Mouse (Mus musculus): Measurements from ENCODE around the gene Olfr935. TPM values are rescaled to one million over a fixed set of nuclear protein-coding genes. Genes with fewer than 3 reads are reported as not detected.

The Olfr935 gene
- polyA plus RNA-seq (2015; fragmentation: Nextera tagmentation; extraction: Ambion mirVana) = not detected in 2 replicates

GRCm38 (mm10) chr9:38999583-38999982, at the start of gene Olfr935:
Gene Olfr935, minus strand, starts transcription at chr9:38999683.
- Histone ChIP-seq H3K4me3 (no peak within 1 kb of the TSS), H3K9me3 (replicated peaks) (no peaks in the 10 kb centered on the region), H3K27ac (no peak within 1 kb of the TSS), H3K27me3 (no peaks in the 10 kb centered on the region), H3K4me1 (no peaks in the 10 kb centered on the region), H3K4me2 (no peak within 1 kb of the TSS), H3K9ac (no peak within 1 kb of the TSS), H3K36me3 (ENCODE audit: poor library complexity, severe bottlenecking) (no peaks in the 10 kb centered on the region)
- 84% methylated on average over 2 of the region's 2 CpGs for WGBS
- ATAC-seq = no peak

GRCm38 (mm10) chr9:39023277-39023676, 23.8 kb upstream of the Olfr935 start, which contains the start of gene Olfr146:
Gene Olfr146, minus strand, starts transcription at chr9:39023377.
- no peaks in the 10 kb centered on the region for H3K9me3 ChIP-seq (replicated peaks)
- H3K9ac ChIP-seq = no peak within 1 kb of the TSS
- H3K27me3 ChIP-seq = no peaks in the 10 kb centered on the region
- no peak within 1 kb of the TSS for H3K4me2 ChIP-seq
- WGBS = 88% methylated on average over 1 of the region's 1 CpGs
- no peak within 1 kb of the TSS for H3K27ac ChIP-seq
- ATAC-seq = no peak
- H3K36me3 ChIP-seq (ENCODE audit: poor library complexity, severe bottlenecking) = no peaks in the 10 kb centered on the region
- no peaks in the 10 kb centered on the region for H3K4me1 ChIP-seq
- no peak within 1 kb of the TSS for H3K4me3 ChIP-seq

DNA sequence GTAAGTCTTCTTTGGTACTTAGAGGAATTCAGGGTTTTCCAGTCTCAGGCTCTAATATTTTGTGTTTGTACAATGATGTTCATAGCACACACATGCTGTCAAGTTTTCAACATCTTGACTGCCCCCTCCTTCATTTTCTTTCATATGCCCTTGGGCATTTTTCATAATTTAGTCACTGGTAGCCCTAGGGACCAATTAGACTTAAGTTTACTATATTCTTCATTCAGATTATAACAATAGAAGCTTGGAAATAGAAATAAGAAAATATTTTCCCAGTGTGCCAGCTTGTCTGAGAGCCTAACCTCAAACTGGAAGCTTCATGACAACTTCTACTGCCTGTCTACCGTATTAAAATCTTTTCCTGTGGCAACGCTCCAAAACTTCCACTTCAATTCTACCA, 11.3 kb downstream of the Olfr935 start, which contains the start of gene Olfr934:
Gene Olfr934 (minus strand): TSS at position 101 of the 400 bp plus-strand sequence.
- H3K9ac ChIP-seq = no peak within 1 kb of the TSS
- no peaks in the 10 kb centered on the region for H3K4me1 ChIP-seq
- H3K9me3 ChIP-seq (replicated peaks) = no peaks in the 10 kb centered on the region
- H3K36me3 ChIP-seq (ENCODE audit: poor library complexity, severe bottlenecking) = no peaks in the 10 kb centered on the region
- H3K4me3 ChIP-seq = no peak within 1 kb of the TSS
- H3K27me3 ChIP-seq = no peaks in the 10 kb centered on the region
- no peak within 1 kb of the TSS for H3K4me2 ChIP-seq
- no peak for ATAC-seq
- 90% methylated on average over 2 of the region's 2 CpGs for WGBS
- no peak within 1 kb of the TSS for H3K27ac ChIP-seq

GRCm38 (mm10) chr9:38972013-38972412, 27.5 kb downstream of the Olfr935 start, which contains the start of gene Olfr933:
Gene Olfr933, plus strand, starts transcription at chr9:38972313.
- ATAC-seq = no peak
- no peaks in the 10 kb centered on the region for H3K36me3 ChIP-seq (ENCODE audit: poor library complexity, severe bottlenecking)
- H3K27ac ChIP-seq = no peak within 1 kb of the TSS
- no peak within 1 kb of the TSS for H3K9ac ChIP-seq
- H3K4me1 ChIP-seq = no peaks in the 10 kb centered on the region
- no peaks in the 10 kb centered on the region for H3K27me3 ChIP-seq
- no peak within 1 kb of the TSS for H3K4me2 ChIP-seq
- no peak within 1 kb of the TSS for H3K4me3 ChIP-seq
- 84% methylated on average over 4 of the region's 4 CpGs for WGBS
- no peaks in the 10 kb centered on the region for H3K9me3 ChIP-seq (replicated peaks)

DNA sequence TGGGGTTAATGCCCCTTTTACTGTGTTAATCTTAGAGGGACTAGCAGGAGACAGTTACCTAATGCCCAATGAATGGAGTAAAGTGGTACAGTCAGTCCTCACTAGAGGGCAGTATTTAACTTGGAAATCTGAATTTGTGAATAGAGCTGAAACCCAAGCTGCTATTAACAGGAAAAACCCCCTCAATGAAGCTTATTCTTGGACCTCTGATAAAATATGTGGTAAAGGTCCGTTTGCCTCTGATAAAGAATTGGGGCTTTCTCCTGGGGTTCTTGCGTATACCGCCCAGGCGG, 45.4 kb downstream of the Olfr935 start:
- H3K9me3 ChIP-seq (replicated peaks) = 0 out of 2 replicates have a peak, but pooled peaks cover 2% of the 10 kb centered on the region
- H3K27me3 ChIP-seq = no peaks in the 10 kb centered on the region
- H3K36me3 ChIP-seq (ENCODE audit: poor library complexity, severe bottlenecking) = no peaks in the 10 kb centered on the region
- no peak overlapping the region for H3K4me3 ChIP-seq
- H3K27ac ChIP-seq = no peak overlapping the region
- ATAC-seq = no peak
- no peak overlapping the region for H3K4me2 ChIP-seq
- WGBS = 90% methylated on average over 4 of the region's 4 CpGs
- no peaks in the 10 kb centered on the region for H3K4me1 ChIP-seq
- H3K9ac ChIP-seq = no peak overlapping the region

DNA sequence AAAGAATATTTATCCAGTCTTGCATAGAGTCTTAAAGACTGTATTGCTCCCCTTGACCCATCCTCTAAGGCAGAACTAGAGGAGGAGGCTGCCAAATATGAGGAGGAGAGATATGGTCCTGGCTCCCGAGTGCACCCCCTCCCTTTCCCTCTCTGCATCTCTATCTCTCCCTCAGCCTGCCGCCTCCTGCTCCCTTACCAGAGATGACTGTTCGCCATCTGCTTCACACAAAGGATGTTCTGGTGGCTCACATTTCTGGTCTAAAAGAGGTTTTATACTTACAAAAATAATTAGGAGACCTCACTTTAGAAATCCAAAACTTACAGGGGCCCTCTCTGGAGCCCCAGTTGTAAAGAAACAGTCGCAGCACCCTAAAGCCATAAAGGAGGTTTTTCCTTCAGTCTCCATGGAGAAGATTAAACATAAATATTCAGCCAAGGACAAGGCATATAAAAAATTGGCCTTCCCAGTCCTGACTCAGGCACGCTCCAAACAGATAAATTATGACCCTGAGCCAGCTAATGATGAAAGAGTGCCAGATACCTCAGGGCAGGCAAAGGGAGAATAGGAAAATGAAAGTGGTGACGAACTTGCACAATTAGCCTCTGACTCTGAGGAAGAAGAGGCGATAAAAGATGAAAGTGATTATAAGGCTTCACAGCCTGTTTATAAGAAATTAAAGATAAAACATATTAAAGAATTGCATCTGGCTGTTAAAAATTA, 45.9 kb downstream of the Olfr935 start:
- H3K36me3 ChIP-seq (ENCODE audit: poor library complexity, severe bottlenecking) = no peaks in the 10 kb centered on the region
- 80% methylated on average over 7 of the region's 7 CpGs for WGBS
- H3K4me3 ChIP-seq = no peak overlapping the region
- H3K27ac ChIP-seq = no peak overlapping the region
- 0 out of 2 replicates have a peak, but pooled peaks cover 2% of the 10 kb centered on the region for H3K9me3 ChIP-seq (replicated peaks)
- H3K4me1 ChIP-seq = no peaks in the 10 kb centered on the region
- H3K4me2 ChIP-seq = no peak overlapping the region
- no peak for ATAC-seq
- no peaks in the 10 kb centered on the region for H3K27me3 ChIP-seq
- no peak overlapping the region for H3K9ac ChIP-seq

Small RNA genes lying within 50 kb of the gene (microRNA-seq; reads per million reads assigned to microRNA genes)
- gene Gm25529 = not detected

Other genes with a start within 250 kb of the Olfr935 start
- gene Olfr920, start 247.4 kb downstream of the Olfr935 start, polyA plus RNA-seq (2015; fragmentation: Nextera tagmentation; extraction: Ambion mirVana) = not detected in 2 replicates
- gene Olfr921, start 226.6 kb downstream of the Olfr935 start, polyA plus RNA-seq (2015; fragmentation: Nextera tagmentation; extraction: Ambion mirVana) = not detected in 2 replicates
- not detected in 2 replicates for gene Olfr922, start 185.1 kb downstream of the Olfr935 start, polyA plus RNA-seq (2015; fragmentation: Nextera tagmentation; extraction: Ambion mirVana)
- not detected in 2 replicates for gene Olfr923, start 173.1 kb downstream of the Olfr935 start, polyA plus RNA-seq (2015; fragmentation: Nextera tagmentation; extraction: Ambion mirVana)
- not detected in 2 replicates for gene Olfr924, start 155.2 kb downstream of the Olfr935 start, polyA plus RNA-seq (2015; fragmentation: Nextera tagmentation; extraction: Ambion mirVana)
- not detected in 2 replicates for gene Olfr26, start 144.6 kb downstream of the Olfr935 start, polyA plus RNA-seq (2015; fragmentation: Nextera tagmentation; extraction: Ambion mirVana)
- gene Olfr926, start 122.6 kb downstream of the Olfr935 start, polyA plus RNA-seq (2015; fragmentation: Nextera tagmentation; extraction: Ambion mirVana) = not detected in 2 replicates
- not detected in 2 replicates for gene Olfr930, start 69.9 kb downstream of the Olfr935 start, polyA plus RNA-seq (2015; fragmentation: Nextera tagmentation; extraction: Ambion mirVana)
- gene Olfr933, start 27.4 kb downstream of the Olfr935 start, polyA plus RNA-seq (2015; fragmentation: Nextera tagmentation; extraction: Ambion mirVana) = not detected in 2 replicates
- gene Olfr934, start 11.4 kb downstream of the Olfr935 start, polyA plus RNA-seq (2015; fragmentation: Nextera tagmentation; extraction: Ambion mirVana) = not detected in 2 replicates
- not detected in 2 replicates for gene Olfr146, start 23.7 kb upstream of the Olfr935 start, polyA plus RNA-seq (2015; fragmentation: Nextera tagmentation; extraction: Ambion mirVana)
- gene Olfr937, start 65.3 kb upstream of the Olfr935 start, polyA plus RNA-seq (2015; fragmentation: Nextera tagmentation; extraction: Ambion mirVana) = not detected in 2 replicates
- not detected in 2 replicates for gene Olfr938, start 79.2 kb upstream of the Olfr935 start, polyA plus RNA-seq (2015; fragmentation: Nextera tagmentation; extraction: Ambion mirVana)
- gene Olfr27, start 128.4 kb upstream of the Olfr935 start, polyA plus RNA-seq (2015; fragmentation: Nextera tagmentation; extraction: Ambion mirVana) = not detected in 2 replicates
- gene Olfr943, start 166.6 kb upstream of the Olfr935 start, polyA plus RNA-seq (2015; fragmentation: Nextera tagmentation; extraction: Ambion mirVana) = not detected in 2 replicates
- gene Olfr944, start 202.2 kb upstream of the Olfr935 start, polyA plus RNA-seq (2015; fragmentation: Nextera tagmentation; extraction: Ambion mirVana) = not detected in 2 replicates

All from forebrain, embryonic 13.5 days (tissue).